Mouse (Mus musculus) CH12.LX (cell line): ENCODE results near the gene Syne4.

Experiments used
- BHLHE40 ChIP-seq: IDR thresholded peaks from 2 replicates; pipeline ENCODE4 v1.6.1; 2011; ENCODE audit warnings: mild to moderate bottlenecking, low read depth, low read length, improper control_type of control experiment
- CTCF ChIP-seq, 2 experiments: IDR thresholded peaks in 1 of 2; conservative IDR thresholded peaks in 1 of 2; 2 replicates each; pipeline ENCODE4 v1.5.1; 2011 to 2012; ENCODE audit warnings: low read depth in 2 of 2, low read length in 2 of 2, improper control_type of control experiment in 1 of 2, inconsistent platforms in 1 of 2, mild to moderate bottlenecking in 1 of 2, moderate library complexity in 1 of 2
- E2F4 ChIP-seq: IDR thresholded peaks from 2 replicates; pipeline ENCODE4 v1.6.1; 2011; ENCODE audit warnings: low read depth, low read length, improper control_type of control experiment; ENCODE audit not compliant: insufficient replicate concordance
- EP300 ChIP-seq: IDR thresholded peaks from 2 replicates; pipeline ENCODE4 v1.6.1; 2011; ENCODE audit warnings: low read length, improper control_type of control experiment
- ETS1 ChIP-seq: conservative IDR thresholded peaks from 2 replicates; pipeline ENCODE4 v1.6.1; 2012; ENCODE audit warnings: low read depth, mild to moderate bottlenecking, inconsistent platforms, low read length, improper control_type of control experiment, moderate library complexity
- HCFC1 ChIP-seq: IDR thresholded peaks from 2 replicates; pipeline ENCODE4 v1.6.1; 2012; ENCODE audit warnings: low read depth, mild to moderate bottlenecking, inconsistent platforms, low read length, improper control_type of control experiment
- MAZ ChIP-seq: IDR thresholded peaks from 2 replicates; pipeline ENCODE4 v1.6.1; 2012; ENCODE audit warnings: low read depth, mild to moderate bottlenecking, inconsistent platforms, low read length, improper control_type of control experiment, moderate library complexity
- MEF2A ChIP-seq: IDR thresholded peaks from 2 replicates; pipeline ENCODE4 v1.6.1; 2014; ENCODE audit warnings: low read depth, mild to moderate bottlenecking, inconsistent platforms, low read length, improper control_type of control experiment, borderline replicate concordance
- POLR2A ChIP-seq: IDR thresholded peaks from 2 replicates; pipeline ENCODE4 v1.6.1; 2011; ENCODE audit warnings: low read depth, mild to moderate bottlenecking, improper control_type of control experiment, low read length
- POLR2AphosphoS2 ChIP-seq: IDR thresholded peaks from 2 replicates; pipeline ENCODE4 v1.6.1; 2011; ENCODE audit warnings: low read depth, low read length, improper control_type of control experiment
- RCOR1 ChIP-seq: conservative IDR thresholded peaks from 2 replicates; pipeline ENCODE4 v1.6.1; 2012; ENCODE audit warnings: low read depth, mild to moderate bottlenecking, inconsistent platforms, low read length, improper control_type of control experiment
- UBTF ChIP-seq: IDR thresholded peaks from 2 replicates; pipeline ENCODE4 v1.6.1; 2012; ENCODE audit warnings: low read depth, mild to moderate bottlenecking, inconsistent platforms, low read length, improper control_type of control experiment, moderate library complexity
- ZC3H11A ChIP-seq: IDR thresholded peaks from 2 replicates; pipeline ENCODE4 v1.6.1; 2012; ENCODE audit warnings: low read depth, mild to moderate bottlenecking, inconsistent platforms, low read length, improper control_type of control experiment
- ZNF384 ChIP-seq: IDR thresholded peaks from 2 replicates; pipeline ENCODE4 v1.6.1; 2012; ENCODE audit warnings: low read depth, low read length, improper control_type of control experiment, inconsistent platforms

- no peak for TF ChIP-seq EP300
- TF ChIP-seq BHLHE40, result no peak
- TF ChIP-seq RCOR1, result no peak
- TF ChIP-seq CTCF (conservative IDR thresholded peaks at IDR 0.05 in 1 of 2, IDR thresholded peaks at IDR 0.05 in 1 of 2; ENCODE audit: low read depth in 2 of 2, low read length in 2 of 2), result no peak
- TF ChIP-seq MAZ, result no peak
- no peak for TF ChIP-seq POLR2A
- TF ChIP-seq HCFC1, result no peak
- TF ChIP-seq UBTF, result no peak
- TF ChIP-seq MEF2A, result no peak
- TF ChIP-seq POLR2AphosphoS2, result no peak
- no peak for TF ChIP-seq ZNF384
- no peak for TF ChIP-seq ETS1
- no peak for TF ChIP-seq ZC3H11A
- TF ChIP-seq E2F4, result no peak
Observed at GRCm38 (mm10) chr7:30332622-30333259, 18.1 kb downstream of the Syne4 start.
